Mouse (Mus musculus) adrenal gland, postnatal 4 days (tissue): ENCODE measurements around the gene Tmem164. TPM values are rescaled to one million over a fixed set of nuclear protein-coding genes. Genes with fewer than 3 reads are reported as not detected.

Experiments used
- microRNA-seq: library from miRNA; unstranded; fragments of <30 nt; microRNA quantifications from one replicate; pipeline ENCODE4 v1.2.0, GENCODE M21; 2021
- total RNA-seq, 2 experiments: library from RNA; stranded (reverse); gene quantifications; 2 replicates each; pipeline ENCODE4 v1.2.3; 2021

Gene Tmem164
- total RNA-seq, 2 experiments from 2014 or later = 64.3 to 68.8 TPM

Small RNA genes lying within 50 kb of the gene (microRNA-seq; reads per million reads assigned to microRNA genes)
- gene Mir652 = 10,264 reads per million, percentile 94 among the genes with 10 or more reads in this experiment
